8 mouse cellular contexts compared by ENCODE assay signal in genomic region chr3:94477981-94478422, GRCm38 (mm10). TPM values are rescaled to one million over a fixed set of nuclear protein-coding genes. Genes with fewer than 3 reads are reported as not detected.
DNase-seq lines count a peak whose midpoint lies in the region; ATAC-seq and TF ChIP-seq lines count a peak whose summit lies in the region.

Gene Celf3, plus strand, starts transcription at chr3:94478295.

- H3K4me3 ChIP-seq in forebrain, embryonic 10.5 days = peak within 1 kb of the TSS; percentile 59
- peak within 1 kb of the TSS; percentile 68 for H3K4me3 ChIP-seq in midbrain, embryonic 10.5 days
- no peak within 1 kb of the TSS for H3K4me3 ChIP-seq in stomach, postnatal 0 days (ENCODE audit: low read depth, low read length)

- H3K4me2 ChIP-seq in stomach, postnatal 0 days (replicated peaks; ENCODE audit: low read depth) = no peak within 1 kb of the TSS

- peaks cover 43% of the 10 kb centered on the region for H3K27me3 ChIP-seq in forebrain, embryonic 10.5 days (ENCODE audit: poor library complexity, severe bottlenecking)
- H3K27me3 ChIP-seq in midbrain, embryonic 10.5 days (ENCODE audit: low read depth, poor library complexity, severe bottlenecking) = peaks cover 39% of the 10 kb centered on the region
- no peaks in the 10 kb centered on the region for H3K27me3 ChIP-seq in stomach, postnatal 0 days (ENCODE audit: control insufficient read depth, insufficient read depth, low read length)

- no peak for DNase-seq in adrenal gland, adult 8-10 months
- peak; percentile 70 for DNase-seq in forebrain, embryonic 10.5 days (ENCODE audit: extremely low spot score, low spot score)
- peak in 1 of 2 experiments; percentile 91 for DNase-seq in layer of hippocampus, postnatal 14 days (ENCODE audit: low spot score in 2 of 2)
- peak; percentile 81 for DNase-seq in midbrain, embryonic 10.5 days (ENCODE audit: low spot score)
- peak; percentile 37 for DNase-seq in stomach, postnatal 0 days (ENCODE audit: low spot score)
- DNase-seq in gastrocnemius, postnatal 14 days = no peak
- DNase-seq in urinary bladder, postnatal 36 days (ENCODE audit: low spot score in 2 of 2) = no peak

- WGBS in forebrain, embryonic 10.5 days = 1% methylated on average over 14 of the region's 14 CpGs
- 0% methylated on average over 13 of the region's 14 CpGs for WGBS in midbrain, embryonic 10.5 days
- WGBS in stomach, postnatal 0 days = 2% methylated on average over 14 of the region's 14 CpGs

- H3K36me3 ChIP-seq in forebrain, embryonic 10.5 days (replicated peaks) = no peaks in the 10 kb centered on the region
- peaks cover 21% of the 10 kb centered on the region for H3K36me3 ChIP-seq in midbrain, embryonic 10.5 days
- no peaks in the 10 kb centered on the region for H3K36me3 ChIP-seq in stomach, postnatal 0 days (ENCODE audit: control insufficient read depth, insufficient read depth, low read length)

- no peak for TF ChIP-seq CTCF in stomach, postnatal 0 days (IDR thresholded peaks at IDR 0.05; ENCODE audit: low read depth)

- peak; percentile 87 for ATAC-seq in cerebellum, adult (ENCODE audit: insufficient number of reproducible peaks, low FRiP score, low TSS enrichment)
- no peak for ATAC-seq in stomach, postnatal 0 days (ENCODE audit: low FRiP score, low TSS enrichment)

- peaks cover 82% of the 10 kb centered on the region for H3K4me1 ChIP-seq in forebrain, embryonic 10.5 days
- H3K4me1 ChIP-seq in midbrain, embryonic 10.5 days = peaks cover 88% of the 10 kb centered on the region
- H3K4me1 ChIP-seq in stomach, postnatal 0 days (replicated peaks; ENCODE audit: control insufficient read depth, insufficient read depth) = no peaks in the 10 kb centered on the region

- H3K9me3 ChIP-seq in forebrain, embryonic 10.5 days = no peaks in the 10 kb centered on the region
- H3K9me3 ChIP-seq in midbrain, embryonic 10.5 days (replicated peaks) = no peaks in the 10 kb centered on the region
- H3K9me3 ChIP-seq in stomach, postnatal 0 days (ENCODE audit: control insufficient read depth, low read length) = no peaks in the 10 kb centered on the region

- peak within 1 kb of the TSS; percentile 86 for H3K27ac ChIP-seq in forebrain, embryonic 10.5 days
- H3K27ac ChIP-seq in midbrain, embryonic 10.5 days (replicated peaks) = peak within 1 kb of the TSS; percentile 92
- no peak within 1 kb of the TSS; the same call in 1 of the 2 replicates for H3K27ac ChIP-seq in stomach, postnatal 0 days (replicated peaks)

- H3K9ac ChIP-seq in stomach, postnatal 0 days (ENCODE audit: low read length) = no peak within 1 kb of the TSS

- no peak for TF ChIP-seq EP300 in stomach, postnatal 0 days (optimal IDR thresholded peaks at IDR 0.05)

- intact Hi-C loops in gastrocnemius, postnatal 14 days (cut with DNase I; ENCODE audit: low total_unique reads) = no loop called here

RNA-seq across cellular contexts. Expression of gene Celf3, which starts in this region (rescaled TPM):
- 10 to 100 TPM; 17.7 to 38.7 (median 29.4) TPM for total RNA-seq in adrenal gland, adult 8-10 months (2022)
- polyA plus RNA-seq in forebrain, embryonic 10.5 days (2016; fragmentation: Nextera tagmentation; extraction: Ambion mirVana) = 34.7 and 46.8 TPM in 2 replicates
- total RNA-seq in layer of hippocampus, postnatal 14 days (2021) = 100 to 1,000 TPM; 205 to 208 TPM
- 69.0 and 128 TPM in 2 replicates for polyA plus RNA-seq in midbrain, embryonic 10.5 days (2016; fragmentation: Nextera tagmentation; extraction: Ambion mirVana)
- polyA plus RNA-seq in stomach, postnatal 0 days (2015; fragmentation: Nextera tagmentation; extraction: Ambion mirVana) = 11.0 and 11.6 TPM in 2 replicates
- total RNA-seq in gastrocnemius, postnatal 14 days (2021) = not detected

Comparison
In these comparisons a context has a peak if more than half of its experiments do, and no peak if none do; other contexts are left out.
1. RNA of gene Celf3 (total RNA-seq): 205 to 208 TPM in layer of hippocampus, postnatal 14 days and 17.7 to 38.7 TPM in adrenal gland, adult 8-10 months; not detected in gastrocnemius, postnatal 14 days; every median in the first group is over 10 times any median in the second.
2. RNA of gene Celf3 (total RNA-seq): 205 to 208 TPM in layer of hippocampus, postnatal 14 days; 17.7 to 38.7 TPM in adrenal gland, adult 8-10 months; every median in the first group is over 4 times any median in the second.
3. DNase-seq: peak in forebrain, embryonic 10.5 days (single experiment), midbrain, embryonic 10.5 days (single experiment) and stomach, postnatal 0 days (single experiment); none in adrenal gland, adult 8-10 months (single experiment), gastrocnemius, postnatal 14 days (single experiment) and urinary bladder, postnatal 36 days (0 of 2).